Mouse (Mus musculus) liver, postnatal 0 days (tissue): ENCODE measurements at regions not wholly inside any gene's neighbourhood (a gene's known extent, or its start where the extent isn't known, plus 50 kb on each side); places are given as distances from the start of the nearest gene placed in this dataset.

Experiments
- CTCF ChIP-seq: sonication (generic); IDR thresholded peaks from 2 replicates; pipeline ENCODE4 v1.5.1; 2016; ENCODE audit warnings: antibody characterized with exemption, low read depth
- EP300 ChIP-seq: IDR thresholded peaks from 2 replicates; pipeline ENCODE4 v1.6.1; 2016; ENCODE audit warnings: antibody characterized with exemption, low read depth, mild to moderate bottlenecking

- TF ChIP-seq EP300, result no peak
- TF ChIP-seq CTCF, result no peak
Measured at GRCm38 (mm10) chr15:97578046-97578445, 127.6 kb downstream of the Rpap3 start.
